Mouse (Mus musculus): ENCODE data around the gene Bbs10.

DNA sequence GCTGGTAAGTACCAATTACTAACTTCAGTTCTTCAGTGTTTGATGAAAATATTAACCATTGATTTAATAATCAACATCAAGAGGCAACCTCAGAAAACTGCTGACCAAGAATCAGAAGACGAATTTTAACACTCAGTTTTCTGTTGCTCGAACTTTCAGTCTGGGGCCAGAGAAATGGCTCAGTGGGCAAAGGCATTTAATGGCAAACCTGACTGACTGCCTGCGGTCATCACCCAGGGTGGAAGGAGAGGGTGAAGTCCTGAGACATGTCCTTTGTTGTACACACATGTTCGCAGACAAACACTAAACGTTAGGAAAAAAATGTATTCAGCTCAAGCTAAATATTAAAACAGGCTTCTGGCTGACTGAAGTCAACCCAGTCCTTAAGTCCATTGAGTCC, 2.6 kb downstream of the Bbs10 start:
- TF ChIP-seq CTCF (IDR thresholded peaks at IDR 0.05; ENCODE audit: insufficient read depth, low read length), result no peak
- TF ChIP-seq POLR2A (IDR thresholded peaks at IDR 0.05; ENCODE audit: borderline replicate concordance, extremely low read depth, low read depth, low read length), result no peak

Measured in lung, adult 2 months (tissue).